Mouse (Mus musculus): ENCODE measurements around the gene Hyal3. TPM values are rescaled to one million over a fixed set of nuclear protein-coding genes. Genes with fewer than 3 reads are reported as not detected.

Gene Hyal3
- polyA plus RNA-seq, 1 experiment from 2014 or later: 1.3 TPM

DNA sequence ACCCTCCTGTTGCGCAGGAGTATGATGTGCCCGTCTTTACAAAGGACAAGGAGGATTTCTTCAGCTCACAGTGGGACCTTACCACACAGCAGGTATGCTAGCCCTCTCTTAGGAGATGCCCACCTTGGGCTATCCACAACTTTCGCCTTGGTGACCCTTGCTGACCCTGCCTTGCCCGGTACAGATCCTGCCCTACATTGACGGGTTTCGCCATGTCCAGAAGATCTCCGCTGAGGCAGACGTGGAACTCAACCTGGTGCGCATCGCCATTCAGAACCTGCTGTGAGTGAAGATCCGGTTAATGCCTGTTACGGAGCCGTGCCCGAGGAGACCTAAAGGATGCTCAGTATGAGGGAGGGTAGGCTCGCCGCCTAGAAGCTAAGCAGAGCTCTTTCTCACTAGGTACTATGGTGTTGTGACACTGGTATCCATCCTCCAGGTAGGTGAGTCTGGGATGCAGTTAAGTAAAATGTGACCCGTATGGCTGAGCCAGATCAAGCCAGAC lies 36.4 kb upstream of the Hyal3 start:
- no peak overlapping the region for H3K27ac ChIP-seq
- ATAC-seq (replicated peaks; ENCODE audit: low FRiP score, low read depth) (no peak), DNase-seq (ENCODE audit: low spot score) (no peak)
- no peak overlapping the region for H3K4me3 ChIP-seq (replicated peaks; ENCODE audit: low read depth, low read length)
- peaks cover 20% of the 10 kb centered on the region; the same call in 1 of the 2 replicates for H3K4me1 ChIP-seq (replicated peaks; ENCODE audit: insufficient read depth, low read length)
- H3K9ac ChIP-seq (ENCODE audit: low read depth, low read length): no peak overlapping the region
- no peak for TF ChIP-seq CTCF (IDR thresholded peaks at IDR 0.05; ENCODE audit: low read depth)
- no peaks in the 10 kb centered on the region for H3K9me3 ChIP-seq (replicated peaks; ENCODE audit: low read length)
- peaks cover 13% of the 10 kb centered on the region; the same call in 1 of the 2 replicates for H3K36me3 ChIP-seq (ENCODE audit: insufficient read depth, low read length)
- H3K4me2 ChIP-seq (ENCODE audit: low read length): no peak overlapping the region
- WGBS: 95% methylated on average over 17 of the region's 17 CpGs
- H3K27me3 ChIP-seq (ENCODE audit: insufficient read depth, low read length): no peaks in the 10 kb centered on the region

DNA sequence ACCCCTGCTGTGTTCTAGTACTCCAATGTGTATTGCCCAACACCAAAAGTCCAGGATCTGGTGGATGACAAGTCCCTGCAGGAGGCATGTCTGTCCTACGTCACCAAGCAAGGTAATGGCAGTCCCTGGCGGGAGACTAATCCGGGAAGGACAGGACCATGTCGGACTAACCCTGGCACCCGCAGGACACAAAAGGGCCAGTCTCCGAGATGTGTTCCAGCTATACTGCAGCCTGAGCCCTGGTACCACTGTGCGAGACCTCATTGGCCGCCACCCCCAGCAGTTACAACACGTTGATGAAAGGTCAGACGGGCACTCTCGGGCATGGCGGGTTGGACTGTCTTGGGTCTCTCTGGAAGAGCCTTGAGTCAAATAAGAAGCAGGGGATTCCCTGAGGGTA lies 35.9 kb upstream of the Hyal3 start:
- TF ChIP-seq CTCF (IDR thresholded peaks at IDR 0.05; ENCODE audit: low read depth): no peak
- Histone ChIP-seq H3K9ac (ENCODE audit: low read depth, low read length) (no peak overlapping the region), H3K4me2 (ENCODE audit: low read length) (no peak overlapping the region), H3K27me3 (ENCODE audit: insufficient read depth, low read length) (no peaks in the 10 kb centered on the region), H3K36me3 (ENCODE audit: insufficient read depth, low read length) (peaks cover 9% of the 10 kb centered on the region; the same call in 1 of the 2 replicates), H3K4me1 (replicated peaks; ENCODE audit: insufficient read depth, low read length) (peaks cover 20% of the 10 kb centered on the region; the same call in 1 of the 2 replicates), H3K9me3 (replicated peaks; ENCODE audit: low read length) (no peaks in the 10 kb centered on the region), H3K4me3 (replicated peaks; ENCODE audit: low read depth, low read length) (no peak overlapping the region), H3K27ac (no peak overlapping the region)
- ATAC-seq (replicated peaks; ENCODE audit: low FRiP score, low read depth): no peak
- WGBS: 94% methylated on average over 12 of the region's 12 CpGs
- no peak for DNase-seq (ENCODE audit: low spot score)

DNA sequence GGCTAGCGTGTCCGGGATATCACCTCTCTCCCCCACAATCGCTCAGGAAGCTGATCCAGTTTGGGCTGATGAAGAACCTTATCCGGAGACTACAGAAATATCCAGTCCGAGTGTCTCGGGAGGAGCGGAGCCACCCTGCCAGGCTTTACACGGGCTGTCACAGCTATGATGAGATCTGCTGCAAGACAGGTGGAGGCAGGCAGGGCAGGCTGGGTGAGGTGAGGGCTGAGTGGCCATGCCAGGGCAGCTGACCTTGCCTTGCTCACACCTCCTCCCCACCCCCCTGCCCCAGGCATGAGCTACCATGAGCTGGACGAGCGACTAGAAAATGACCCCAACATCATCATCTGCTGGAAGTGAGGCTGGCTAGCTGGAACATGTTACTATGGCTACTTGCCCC lies 35.4 kb upstream of the Hyal3 start:
- no peak overlapping the region for H3K4me2 ChIP-seq (ENCODE audit: low read length)
- ATAC-seq (replicated peaks; ENCODE audit: low FRiP score, low read depth) (no peak), DNase-seq (ENCODE audit: low spot score) (no peak)
- peaks cover 20% of the 10 kb centered on the region; the same call in 1 of the 2 replicates for H3K4me1 ChIP-seq (replicated peaks; ENCODE audit: insufficient read depth, low read length)
- H3K27ac ChIP-seq: no peak overlapping the region
- 0 out of 2 replicates have a peak, but pooled peaks cover 8% of the 10 kb centered on the region for H3K36me3 ChIP-seq (ENCODE audit: insufficient read depth, low read length)
- H3K27me3 ChIP-seq (ENCODE audit: insufficient read depth, low read length): no peaks in the 10 kb centered on the region
- TF ChIP-seq CTCF (IDR thresholded peaks at IDR 0.05; ENCODE audit: low read depth): no peak
- H3K9ac ChIP-seq (ENCODE audit: low read depth, low read length): no peak overlapping the region
- no peak overlapping the region for H3K4me3 ChIP-seq (replicated peaks; ENCODE audit: low read depth, low read length)
- H3K9me3 ChIP-seq (replicated peaks; ENCODE audit: low read length): no peaks in the 10 kb centered on the region
- WGBS: 84% methylated on average over 10 of the region's 10 CpGs

DNA sequence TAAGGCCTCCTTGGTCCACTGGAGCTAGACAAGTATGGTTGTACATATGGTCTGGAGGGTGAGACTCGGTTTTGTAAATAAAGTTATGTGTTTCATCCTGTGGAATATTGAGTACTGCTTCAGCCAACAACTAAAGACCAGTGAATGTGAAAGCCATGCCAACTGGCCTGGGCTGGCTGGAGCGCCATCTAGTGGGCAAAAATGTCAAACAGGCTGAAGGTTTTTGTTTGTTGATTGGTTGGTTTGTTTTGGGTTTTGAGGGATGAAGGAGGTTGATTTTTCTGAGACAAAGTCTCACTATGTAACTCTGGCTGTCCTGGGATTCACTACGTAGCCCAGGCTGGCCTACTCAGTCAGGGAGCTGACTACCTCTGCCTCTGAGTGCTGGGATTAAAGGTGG lies 35.0 kb upstream of the Hyal3 start:
- TF ChIP-seq CTCF (IDR thresholded peaks at IDR 0.05; ENCODE audit: low read depth): peak; percentile 96
- Histone ChIP-seq H3K4me1 (replicated peaks; ENCODE audit: insufficient read depth, low read length) (peaks cover 21% of the 10 kb centered on the region; the same call in 1 of the 2 replicates), H3K9ac (ENCODE audit: low read depth, low read length) (no peak overlapping the region), H3K27ac (no peak overlapping the region), H3K36me3 (ENCODE audit: insufficient read depth, low read length) (0 out of 2 replicates have a peak, but pooled peaks cover 8% of the 10 kb centered on the region), H3K4me2 (ENCODE audit: low read length) (no peak overlapping the region), H3K4me3 (replicated peaks; ENCODE audit: low read depth, low read length) (no peak overlapping the region), H3K9me3 (replicated peaks; ENCODE audit: low read length) (no peaks in the 10 kb centered on the region), H3K27me3 (ENCODE audit: insufficient read depth, low read length) (no peaks in the 10 kb centered on the region)
- WGBS: 11% methylated on average over 3 of the region's 3 CpGs
- ATAC-seq (replicated peaks; ENCODE audit: low FRiP score, low read depth): no peak
- DNase-seq (ENCODE audit: low spot score): peak; percentile 80

DNA sequence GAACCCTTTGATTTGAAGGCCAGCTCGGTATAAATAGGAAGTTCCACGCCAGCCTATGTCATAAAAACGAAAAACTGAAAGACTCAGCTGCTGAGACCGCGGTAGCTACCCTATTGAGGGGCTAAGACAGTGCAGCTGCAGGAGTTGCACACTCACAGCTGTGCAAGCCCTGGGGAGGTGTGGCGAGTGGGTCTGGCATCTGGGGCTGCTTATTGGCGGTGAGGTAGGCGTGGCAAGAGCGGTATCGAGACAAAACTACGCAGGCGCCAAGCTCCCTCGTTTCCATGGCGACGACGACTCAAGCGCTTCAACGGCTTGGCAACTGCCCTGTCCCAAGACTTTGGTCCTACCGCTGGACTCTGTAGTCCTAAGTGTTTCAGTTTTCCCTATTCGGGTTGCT lies 33.6 kb upstream of the Hyal3 start, which contains the start of gene Zmynd10:
Gene Zmynd10 (plus strand): TSS at position 273 of the 400 bp plus-strand sequence.
- ATAC-seq (replicated peaks; ENCODE audit: low FRiP score, low read depth): peak; percentile 56
- TF ChIP-seq CTCF (IDR thresholded peaks at IDR 0.05; ENCODE audit: low read depth): no peak
- Histone ChIP-seq H3K4me1 (replicated peaks; ENCODE audit: insufficient read depth, low read length) (peaks cover 26% of the 10 kb centered on the region), H3K9ac (ENCODE audit: low read depth, low read length) (no peak within 1 kb of the TSS), H3K4me2 (ENCODE audit: low read length) (peak within 1 kb of the TSS; percentile 53), H3K27me3 (ENCODE audit: insufficient read depth, low read length) (no peaks in the 10 kb centered on the region), H3K36me3 (ENCODE audit: insufficient read depth, low read length) (0 out of 2 replicates have a peak, but pooled peaks cover 8% of the 10 kb centered on the region), H3K9me3 (replicated peaks; ENCODE audit: low read length) (no peaks in the 10 kb centered on the region), H3K4me3 (replicated peaks; ENCODE audit: low read depth, low read length) (no peak within 1 kb of the TSS; the same call in 1 of the 2 replicates), H3K27ac (peak within 1 kb of the TSS; percentile 60; the same call in 1 of the 2 replicates)
- 2% methylated on average over 20 of the region's 20 CpGs for WGBS
- peak; percentile 95 for DNase-seq (ENCODE audit: low spot score)

DNA sequence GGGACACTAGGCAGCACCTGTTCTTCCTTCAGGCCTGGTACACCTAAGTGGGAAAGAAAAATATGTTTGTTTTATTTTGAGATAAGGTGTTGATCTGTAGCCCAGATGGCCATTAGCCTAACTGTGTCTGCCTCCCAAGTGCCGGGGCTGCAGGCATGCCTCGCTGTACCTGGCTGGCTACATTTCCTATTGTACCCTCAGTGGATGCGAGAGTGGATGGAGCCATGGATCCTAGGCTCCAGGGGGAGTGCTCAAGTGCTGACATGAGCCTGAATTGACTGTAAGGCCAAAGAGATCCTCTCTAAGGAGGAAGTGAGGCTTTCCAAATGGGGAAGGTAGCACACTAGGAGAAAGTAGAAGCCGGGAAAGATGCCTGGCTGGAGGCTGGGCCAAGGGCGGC lies 32.7 kb upstream of the Hyal3 start:
- no peak for ATAC-seq (replicated peaks; ENCODE audit: low FRiP score, low read depth)
- Histone ChIP-seq H3K27ac (no peak overlapping the region), H3K4me1 (replicated peaks; ENCODE audit: insufficient read depth, low read length) (peaks cover 32% of the 10 kb centered on the region), H3K27me3 (ENCODE audit: insufficient read depth, low read length) (no peaks in the 10 kb centered on the region), H3K36me3 (ENCODE audit: insufficient read depth, low read length) (0 out of 2 replicates have a peak, but pooled peaks cover 8% of the 10 kb centered on the region), H3K4me3 (replicated peaks; ENCODE audit: low read depth, low read length) (no peak overlapping the region), H3K4me2 (ENCODE audit: low read length) (no peak overlapping the region), H3K9me3 (replicated peaks; ENCODE audit: low read length) (no peaks in the 10 kb centered on the region), H3K9ac (ENCODE audit: low read depth, low read length) (no peak overlapping the region)
- WGBS: 79% methylated on average over 5 of the region's 5 CpGs
- no peak for DNase-seq (ENCODE audit: low spot score)
- no peak for TF ChIP-seq CTCF (IDR thresholded peaks at IDR 0.05; ENCODE audit: low read depth)

Data from kidney, postnatal 0 days (tissue).